Mouse (Mus musculus) skeletal muscle tissue, postnatal 0 days (tissue): ENCODE data around the gene Gm9048. TPM values are rescaled to one million over a fixed set of nuclear protein-coding genes. Genes with fewer than 3 reads are reported as not detected.

ENCODE experiments used
- polyA plus RNA-seq: library from polyadenylated mRNA; unstranded; fragments of >200 nt; fragmentation: Nextera tagmentation; extraction: Ambion mirVana; gene quantifications from 2 replicates; pipeline ENCODE4 v1.2.1, GENCODE M21; 2015

The Gm9048 gene
- polyA plus RNA-seq: not detected in 2 replicates

DNA sequence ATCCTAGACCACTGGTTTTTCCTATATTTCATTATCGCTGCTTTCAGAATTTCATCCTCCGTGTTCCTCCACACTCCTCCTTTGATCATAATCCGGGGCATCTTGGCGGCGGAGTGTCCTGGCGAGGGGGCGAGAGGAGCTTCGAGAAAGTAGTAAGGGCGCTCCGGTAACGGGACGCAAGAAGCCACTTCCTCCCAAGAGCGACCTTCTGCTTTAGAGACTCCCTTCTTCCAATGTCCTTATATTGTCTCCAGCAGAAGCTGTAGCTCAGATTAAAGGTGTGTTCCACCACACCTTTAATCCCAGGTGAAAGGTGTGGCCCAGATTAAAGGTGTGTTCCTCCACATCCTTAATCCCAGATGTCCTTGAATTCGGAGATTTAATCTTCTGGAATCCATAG is at the start of gene Gm9048:
Gm9048 (minus strand) TSS at position 101 of the 400 bp plus-strand sequence.

DNA sequence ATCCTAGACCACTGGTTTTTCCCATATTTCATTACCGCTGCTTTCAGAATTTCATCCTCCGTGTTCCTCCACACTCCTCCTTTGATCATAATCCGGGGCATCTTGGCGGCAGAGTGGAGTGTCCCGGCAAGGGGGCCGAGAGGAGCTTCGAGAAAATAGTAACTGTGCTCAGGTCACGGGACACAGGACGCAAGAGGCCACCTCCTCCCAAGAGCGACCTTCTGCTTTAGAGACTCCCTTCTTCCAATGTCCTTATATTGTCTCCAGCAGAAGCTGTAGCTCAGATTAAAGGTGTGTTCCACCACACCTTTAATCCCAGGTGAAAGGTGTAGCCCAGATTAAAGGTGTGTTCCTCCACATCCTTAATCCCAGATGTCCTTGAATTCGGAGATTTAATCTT is 5.5 kb upstream of the Gm9048 start, which contains the start of gene Gm9049:
Gm9049 (minus strand) TSS at position 101 of the 400 bp plus-strand sequence.

DNA sequence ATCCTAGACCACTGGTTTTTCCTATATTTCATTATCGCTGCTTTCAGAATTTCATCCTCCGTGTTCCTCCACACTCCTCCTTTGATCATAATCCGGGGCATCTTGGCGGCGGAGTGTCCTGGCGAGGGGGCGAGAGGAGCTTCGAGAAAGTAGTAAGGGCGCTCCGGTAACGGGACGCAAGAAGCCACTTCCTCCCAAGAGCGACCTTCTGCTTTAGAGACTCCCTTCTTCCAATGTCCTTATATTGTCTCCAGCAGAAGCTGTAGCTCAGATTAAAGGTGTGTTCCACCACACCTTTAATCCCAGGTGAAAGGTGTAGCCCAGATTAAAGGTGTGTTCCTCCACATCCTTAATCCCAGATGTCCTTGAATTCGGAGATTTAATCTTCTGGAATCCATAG is 5.3 kb downstream of the Gm9048 start, which contains the start of gene Gm9046:
Gm9046 (minus strand) TSS at position 101 of the 400 bp plus-strand sequence.

DNA sequence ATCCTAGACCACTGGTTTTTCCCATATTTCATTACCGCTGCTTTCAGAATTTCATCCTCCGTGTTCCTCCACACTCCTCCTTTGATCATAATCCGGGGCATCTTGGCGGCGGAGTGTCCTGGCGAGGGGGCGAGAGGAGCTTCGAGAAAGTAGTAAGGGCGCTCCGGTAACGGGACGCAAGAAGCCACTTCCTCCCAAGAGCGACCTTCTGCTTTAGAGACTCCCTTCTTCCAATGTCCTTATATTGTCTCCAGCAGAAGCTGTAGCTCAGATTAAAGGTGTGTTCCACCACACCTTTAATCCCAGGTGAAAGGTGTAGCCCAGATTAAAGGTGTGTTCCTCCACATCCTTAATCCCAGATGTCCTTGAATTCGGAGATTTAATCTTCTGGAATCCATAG is 10.7 kb downstream of the Gm9048 start, which contains the start of gene Gm9045:
Gm9045 (minus strand) TSS at position 101 of the 400 bp plus-strand sequence.

DNA sequence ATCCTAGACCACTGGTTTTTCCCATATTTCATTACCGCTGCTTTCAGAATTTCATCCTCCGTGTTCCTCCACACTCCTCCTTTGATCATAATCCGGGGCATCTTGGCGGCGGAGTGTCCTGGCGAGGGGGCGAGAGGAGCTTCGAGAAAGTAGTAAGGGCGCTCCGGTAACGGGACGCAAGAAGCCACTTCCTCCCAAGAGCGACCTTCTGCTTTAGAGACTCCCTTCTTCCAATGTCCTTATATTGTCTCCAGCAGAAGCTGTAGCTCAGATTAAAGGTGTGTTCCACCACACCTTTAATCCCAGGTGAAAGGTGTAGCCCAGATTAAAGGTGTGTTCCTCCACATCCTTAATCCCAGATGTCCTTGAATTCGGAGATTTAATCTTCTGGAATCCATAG is 16.2 kb downstream of the Gm9048 start, which contains the start of gene Gm9044:
Gm9044 (minus strand) TSS at position 101 of the 400 bp plus-strand sequence.

DNA sequence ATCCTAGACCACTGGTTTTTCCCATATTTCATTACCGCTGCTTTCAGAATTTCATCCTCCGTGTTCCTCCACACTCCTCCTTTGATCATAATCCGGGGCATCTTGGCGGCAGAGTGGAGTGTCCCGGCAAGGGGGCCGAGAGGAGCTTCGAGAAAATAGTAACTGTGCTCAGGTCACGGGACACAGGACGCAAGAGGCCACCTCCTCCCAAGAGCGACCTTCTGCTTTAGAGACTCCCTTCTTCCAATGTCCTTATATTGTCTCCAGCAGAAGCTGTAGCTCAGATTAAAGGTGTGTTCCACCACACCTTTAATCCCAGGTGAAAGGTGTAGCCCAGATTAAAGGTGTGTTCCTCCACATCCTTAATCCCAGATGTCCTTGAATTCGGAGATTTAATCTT is 21.6 kb downstream of the Gm9048 start, which contains the start of gene Gm9040:
Gm9040 (minus strand) TSS at position 101 of the 400 bp plus-strand sequence.

Other genes with a start within 250 kb of the Gm9048 start
- 7.0 and 7.1 TPM in 2 replicates for gene Mdm1, start 206.9 kb downstream of the Gm9048 start, polyA plus RNA-seq
- gene Il22, start 143.7 kb downstream of the Gm9048 start, polyA plus RNA-seq: not detected in 2 replicates
- not detected in 2 replicates for gene Gm32717, start 107.9 kb downstream of the Gm9048 start, polyA plus RNA-seq
- gene Gm32802, start 90.0 kb downstream of the Gm9048 start, polyA plus RNA-seq: not detected in 2 replicates
- not detected in 2 replicates for gene Iltifb, start 53.6 kb downstream of the Gm9048 start, polyA plus RNA-seq
- gene Gm9040, start 21.7 kb downstream of the Gm9048 start, polyA plus RNA-seq: not detected in 2 replicates
- gene Gm9044, start 16.3 kb downstream of the Gm9048 start, polyA plus RNA-seq: not detected in 2 replicates
- gene Gm9045, start 10.8 kb downstream of the Gm9048 start, polyA plus RNA-seq: not detected in 2 replicates
- gene Gm9046, start 5.4 kb downstream of the Gm9048 start, polyA plus RNA-seq: not detected in 2 replicates
- not detected in 2 replicates for gene Gm9049, start 5.4 kb upstream of the Gm9048 start, polyA plus RNA-seq
- not detected in 2 replicates for gene Ifng, start 92.4 kb upstream of the Gm9048 start, polyA plus RNA-seq